Mouse (Mus musculus): ENCODE measurements around the gene Tle4.

DNA sequence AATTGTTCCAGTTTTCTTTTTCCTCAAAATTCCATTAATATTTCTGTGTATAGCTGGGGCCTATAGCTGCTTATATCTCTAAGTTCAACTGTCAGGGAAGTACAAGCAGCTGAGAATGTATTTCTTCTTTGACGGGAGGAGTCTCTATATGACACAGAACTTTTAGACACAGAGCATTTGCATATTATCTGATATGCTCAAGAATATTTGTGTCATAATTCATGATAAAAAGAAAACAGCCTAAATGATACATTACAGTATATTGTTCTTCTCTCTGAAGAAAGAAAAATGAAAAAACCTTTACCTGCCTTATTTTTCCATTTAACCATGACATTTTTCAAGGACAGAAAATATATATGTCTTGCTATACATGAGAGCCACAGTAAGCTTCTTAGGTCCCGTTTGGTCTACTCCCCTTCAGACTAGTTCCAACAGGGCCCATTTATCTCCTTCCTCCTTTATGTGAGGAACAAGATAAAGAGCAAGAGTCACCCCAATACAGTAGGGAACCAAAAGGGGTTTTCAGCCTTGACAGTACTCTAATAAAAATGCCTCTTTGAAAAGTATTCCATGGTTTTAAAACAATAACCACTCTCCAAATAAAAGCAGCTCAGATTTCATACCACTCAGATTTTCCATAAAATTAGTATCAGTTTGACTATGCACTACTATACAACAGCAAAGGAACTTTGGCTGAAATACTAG lies 77.6 kb downstream of the Tle4 start:
- TF ChIP-seq CTCF (IDR thresholded peaks at IDR 0.05; ENCODE audit: low read depth, low read length) (no peak), POLR2A (IDR thresholded peaks at IDR 0.05; ENCODE audit: extremely low read depth, insufficient read depth, low read length) (no peak)
